Mouse (Mus musculus) intestine, embryonic 15.5 days (tissue): Measurements from ENCODE around the gene Cysltr2. TPM values are rescaled to one million over a fixed set of nuclear protein-coding genes. Genes with fewer than 3 reads are reported as not detected.

ENCODE experiments used
- ATAC-seq: fragments of 200-750 bp; cut with Nextera tagmentation; 2 replicates; pipeline ENCODE4 v1.8.0; 2017; ENCODE audit warnings: moderate TSS enrichment, moderate library complexity
- H3K27ac ChIP-seq: fragments of 300-500 bp; sonication (generic); 2 replicates; pipeline ENCODE4 v1.5.1; 2015; ENCODE audit warnings: mild to moderate bottlenecking, inconsistent platforms
- H3K27me3 ChIP-seq: fragments of 300-500 bp; sonication (generic); replicated peaks from 2 replicates; pipeline ENCODE4 v1.6.1; 2015; ENCODE audit warnings: inconsistent platforms
- H3K36me3 ChIP-seq: fragments of 300-500 bp; sonication (generic); 2 replicates; pipeline ENCODE4 v1.6.1; 2015; ENCODE audit warnings: inconsistent platforms
- H3K4me1 ChIP-seq: fragments of 300-500 bp; sonication (generic); replicated peaks from 2 replicates; pipeline ENCODE4 v1.6.1; 2015; ENCODE audit warnings: inconsistent platforms
- H3K4me2 ChIP-seq: fragments of 300-500 bp; sonication (generic); replicated peaks from 2 replicates; pipeline ENCODE4 v1.6.1; 2015; ENCODE audit warnings: mild to moderate bottlenecking, inconsistent platforms
- H3K4me3 ChIP-seq: fragments of 300-500 bp; sonication (generic); replicated peaks from 2 replicates; pipeline ENCODE4 v1.5.1; 2015; ENCODE audit warnings: inconsistent platforms
- H3K9ac ChIP-seq: fragments of 300-500 bp; sonication (generic); 2 replicates; pipeline ENCODE4 v1.6.1; 2015; ENCODE audit warnings: inconsistent platforms
- H3K9me3 ChIP-seq: fragments of 300-500 bp; sonication (generic); 2 replicates; pipeline ENCODE4 v1.6.1; 2016; ENCODE audit warnings: inconsistent platforms
- WGBS: fragments of 180-500 bp; shearing (Covaris S2); methylation state at CpG from one replicate; pipeline ENCODE4 v1.1.7; 2015; 5-methylcytosine and 5-hydroxymethylcytosine counted together
- polyA plus RNA-seq: library from polyadenylated mRNA; unstranded; fragments of >200 nt; fragmentation: Nextera tagmentation; extraction: Ambion mirVana; gene quantifications from 2 replicates; pipeline ENCODE4 v1.2.1, GENCODE M21; 2015

Cysltr2 gene
- polyA plus RNA-seq = 0.19 and 0.21 TPM in 2 replicates

- no peak within 1 kb of the TSS for H3K4me3 ChIP-seq
- no peak for ATAC-seq
- no peak within 1 kb of the TSS for H3K9ac ChIP-seq
- H3K27me3 ChIP-seq = no peaks in the 10 kb centered on the region
- H3K9me3 ChIP-seq = no peaks in the 10 kb centered on the region
- no peak within 1 kb of the TSS for H3K27ac ChIP-seq
- no peaks in the 10 kb centered on the region for H3K36me3 ChIP-seq
- H3K4me1 ChIP-seq = no peaks in the 10 kb centered on the region
- H3K4me2 ChIP-seq = no peak within 1 kb of the TSS
- WGBS = 52% methylated on average over 6 of the region's 6 CpGs
Observed at GRCm38 (mm10) chr14:73048937-73049336, at the start of gene Cysltr2. Cysltr2 (minus strand) TSS chr14:73049114.

GRCm38 (mm10) chr14:73094802-73095550 is 46.1 kb upstream of the Cysltr2 start:
- WGBS = 55% methylated on average over 13 of the region's 13 CpGs
- no peak overlapping the region for H3K9ac ChIP-seq
- no peak overlapping the region for H3K4me2 ChIP-seq

GRCm38 (mm10) chr14:73092871-73093270 is 44.0 kb upstream of the Cysltr2 start:
- Histone ChIP-seq H3K9me3 (no peaks in the 10 kb centered on the region), H3K27me3 (no peaks in the 10 kb centered on the region), H3K4me3 (no peak overlapping the region), H3K36me3 (no peaks in the 10 kb centered on the region), H3K4me1 (no peaks in the 10 kb centered on the region), H3K4me2 (no peak overlapping the region), H3K9ac (no peak overlapping the region), H3K27ac (no peak overlapping the region)
- ATAC-seq = no peak
- WGBS = 89% methylated on average over 3 of the region's 3 CpGs

More at GRCm38 (mm10) chr14:73094802-73095550, 46.1 kb upstream of the Cysltr2 start:
- Histone ChIP-seq H3K36me3 (no peaks in the 10 kb centered on the region), H3K4me1 (no peaks in the 10 kb centered on the region), H3K27me3 (no peaks in the 10 kb centered on the region), H3K4me3 (no peak overlapping the region), H3K9me3 (no peaks in the 10 kb centered on the region), H3K27ac (no peak overlapping the region)
- ATAC-seq = no peak

- no peak overlapping the region for H3K9ac ChIP-seq
- WGBS = 90% methylated on average over 1 of the region's 1 CpGs
- no peaks in the 10 kb centered on the region for H3K36me3 ChIP-seq
- no peaks in the 10 kb centered on the region for H3K4me1 ChIP-seq
- H3K27me3 ChIP-seq = no peaks in the 10 kb centered on the region
- H3K4me3 ChIP-seq = no peak overlapping the region
- ATAC-seq = no peak
- H3K9me3 ChIP-seq = no peaks in the 10 kb centered on the region
- H3K4me2 ChIP-seq = no peak overlapping the region
- H3K27ac ChIP-seq = no peak overlapping the region
Observed at GRCm38 (mm10) chr14:73088224-73088623, 39.3 kb upstream of the Cysltr2 start.

GRCm38 (mm10) chr14:73087746-73088145 is 38.8 kb upstream of the Cysltr2 start:
- H3K9ac ChIP-seq = no peak overlapping the region
- H3K4me2 ChIP-seq = no peak overlapping the region
- H3K27ac ChIP-seq = no peak overlapping the region
- H3K36me3 ChIP-seq = no peaks in the 10 kb centered on the region
- WGBS = 80% methylated on average over 5 of the region's 5 CpGs
- no peaks in the 10 kb centered on the region for H3K9me3 ChIP-seq
- no peak overlapping the region for H3K4me3 ChIP-seq
- no peaks in the 10 kb centered on the region for H3K27me3 ChIP-seq
- ATAC-seq = no peak
- no peaks in the 10 kb centered on the region for H3K4me1 ChIP-seq

- no peaks in the 10 kb centered on the region for H3K27me3 ChIP-seq
- no peak for ATAC-seq
- H3K9me3 ChIP-seq = no peaks in the 10 kb centered on the region
- no peak overlapping the region for H3K27ac ChIP-seq
- 79% methylated on average over 5 of the region's 5 CpGs for WGBS
- H3K4me2 ChIP-seq = no peak overlapping the region
- H3K9ac ChIP-seq = no peak overlapping the region
- H3K4me1 ChIP-seq = no peaks in the 10 kb centered on the region
- no peaks in the 10 kb centered on the region for H3K36me3 ChIP-seq
- no peak overlapping the region for H3K4me3 ChIP-seq
Observed at GRCm38 (mm10) chr14:73087247-73087646, 38.3 kb upstream of the Cysltr2 start.

- Histone ChIP-seq H3K9me3 (no peaks in the 10 kb centered on the region), H3K36me3 (no peaks in the 10 kb centered on the region), H3K4me3 (no peak overlapping the region), H3K27me3 (no peaks in the 10 kb centered on the region), H3K27ac (no peak overlapping the region), H3K4me1 (no peaks in the 10 kb centered on the region), H3K9ac (no peak overlapping the region), H3K4me2 (no peak overlapping the region)
- WGBS = 70% methylated on average over 3 of the region's 3 CpGs
- ATAC-seq = no peak
Observed at GRCm38 (mm10) chr14:73086425-73086824, 37.5 kb upstream of the Cysltr2 start.

- Histone ChIP-seq H3K27me3 (no peaks in the 10 kb centered on the region), H3K9me3 (no peaks in the 10 kb centered on the region), H3K4me3 (no peak overlapping the region), H3K9ac (no peak overlapping the region), H3K4me2 (no peak overlapping the region), H3K36me3 (no peaks in the 10 kb centered on the region), H3K27ac (no peak overlapping the region), H3K4me1 (no peaks in the 10 kb centered on the region)
- ATAC-seq = no peak
- 79% methylated on average over 2 of the region's 2 CpGs for WGBS
Observed at GRCm38 (mm10) chr14:73083563-73083962, 34.6 kb upstream of the Cysltr2 start.

GRCm38 (mm10) chr14:73064460-73064859 is 15.5 kb upstream of the Cysltr2 start:
- H3K4me2 ChIP-seq = no peak overlapping the region
- no peak overlapping the region for H3K4me3 ChIP-seq
- no peaks in the 10 kb centered on the region for H3K9me3 ChIP-seq
- H3K27ac ChIP-seq = no peak overlapping the region
- ATAC-seq = no peak
- no peak overlapping the region for H3K9ac ChIP-seq
- no peaks in the 10 kb centered on the region for H3K4me1 ChIP-seq
- WGBS = 70% methylated on average over 7 of the region's 7 CpGs
- no peaks in the 10 kb centered on the region for H3K27me3 ChIP-seq
- no peaks in the 10 kb centered on the region for H3K36me3 ChIP-seq

- no peaks in the 10 kb centered on the region for H3K27me3 ChIP-seq
- WGBS = 79% methylated on average over 2 of the region's 2 CpGs
Observed at GRCm38 (mm10) chr14:73058755-73059154, 9.8 kb upstream of the Cysltr2 start.

GRCm38 (mm10) chr14:73057764-73058163 is 8.8 kb upstream of the Cysltr2 start:
- Histone ChIP-seq H3K4me2 (no peak overlapping the region), H3K27me3 (no peaks in the 10 kb centered on the region), H3K4me3 (no peak overlapping the region), H3K4me1 (no peaks in the 10 kb centered on the region), H3K36me3 (no peaks in the 10 kb centered on the region), H3K27ac (no peak overlapping the region), H3K9me3 (no peaks in the 10 kb centered on the region), H3K9ac (no peak overlapping the region)
- ATAC-seq = no peak
- 52% methylated on average over 10 of the region's 10 CpGs for WGBS

More at GRCm38 (mm10) chr14:73058755-73059154, 9.8 kb upstream of the Cysltr2 start:
- H3K9ac ChIP-seq = no peak overlapping the region
- no peaks in the 10 kb centered on the region for H3K36me3 ChIP-seq
- no peaks in the 10 kb centered on the region for H3K4me1 ChIP-seq
- no peak for ATAC-seq
- no peaks in the 10 kb centered on the region for H3K9me3 ChIP-seq
- H3K4me3 ChIP-seq = no peak overlapping the region
- no peak overlapping the region for H3K27ac ChIP-seq
- H3K4me2 ChIP-seq = no peak overlapping the region

- no peak overlapping the region for H3K4me3 ChIP-seq
- no peak overlapping the region for H3K9ac ChIP-seq
- no peaks in the 10 kb centered on the region for H3K4me1 ChIP-seq
- no peak overlapping the region for H3K27ac ChIP-seq
- H3K27me3 ChIP-seq = no peaks in the 10 kb centered on the region
- H3K36me3 ChIP-seq = no peaks in the 10 kb centered on the region
- H3K9me3 ChIP-seq = no peaks in the 10 kb centered on the region
- ATAC-seq = no peak
- WGBS = 88% methylated on average over 6 of the region's 6 CpGs
- H3K4me2 ChIP-seq = no peak overlapping the region
Observed at GRCm38 (mm10) chr14:73056813-73057212, 7.9 kb upstream of the Cysltr2 start.
